Mouse (Mus musculus): ENCODE measurements at regions not wholly inside any gene's neighbourhood (a gene's known extent, or its start where the extent isn't known, plus 50 kb on each side); places are given as distances from the start of the nearest gene placed in this dataset.

DNA sequence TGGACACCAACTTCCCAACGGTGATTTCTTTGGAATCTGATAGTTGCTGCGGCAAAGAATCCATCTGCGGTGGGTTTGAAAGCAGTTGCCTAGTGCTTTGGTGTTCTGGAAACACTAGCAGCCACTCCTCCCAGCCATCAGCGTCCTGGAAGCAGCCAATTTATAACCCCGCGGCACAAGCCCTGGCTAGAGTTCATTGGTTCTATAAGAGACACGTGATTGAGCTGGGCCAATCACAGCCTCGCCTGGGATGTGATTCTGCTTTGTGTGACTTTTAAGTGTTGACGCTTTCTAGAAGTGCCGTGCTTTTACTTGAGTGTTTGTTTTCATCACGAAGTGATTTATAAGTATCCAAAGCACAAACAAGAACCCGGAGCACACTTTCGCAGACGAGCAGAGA lies 223.1 kb downstream of the Tshz3 start:
- Histone ChIP-seq H3K4me1 (ENCODE audit: control insufficient read depth, insufficient read depth, low read length) (no peaks in the 10 kb centered on the region), H3K27ac (ENCODE audit: insufficient read depth, low read length) (no peak overlapping the region), H3K4me3 (ENCODE audit: insufficient read depth, low read length) (no peak overlapping the region)
- TF ChIP-seq POLR2A (IDR thresholded peaks at IDR 0.05; ENCODE audit: low read depth, low read length) (no peak), CTCF (IDR thresholded peaks at IDR 0.05; ENCODE audit: borderline replicate concordance, insufficient read depth, low read length) (no peak)

DNA sequence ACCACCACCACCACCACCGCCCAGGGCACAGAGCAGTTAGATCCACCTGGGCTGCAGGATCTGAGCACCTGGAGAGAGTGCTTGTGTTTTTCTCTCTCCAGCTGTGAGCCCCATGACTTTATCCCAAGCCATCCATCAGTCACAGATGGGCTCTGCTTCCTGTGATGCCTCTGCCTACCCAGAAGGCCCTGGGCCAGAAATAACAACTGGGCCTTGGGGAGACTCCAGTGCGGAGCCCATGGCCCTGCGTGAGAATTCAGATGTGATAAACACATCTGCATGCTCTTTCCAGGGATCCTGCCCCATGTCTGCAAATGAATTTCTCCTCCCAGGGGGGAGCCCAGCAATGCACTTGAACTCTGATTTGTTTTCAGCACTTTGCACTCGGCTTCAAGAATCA lies 235.6 kb downstream of the Tshz3 start:
- TF ChIP-seq POLR2A (IDR thresholded peaks at IDR 0.05; ENCODE audit: low read depth, low read length) = no peak
- TF ChIP-seq CTCF (IDR thresholded peaks at IDR 0.05; ENCODE audit: borderline replicate concordance, insufficient read depth, low read length) = no peak
- H3K4me1 ChIP-seq (ENCODE audit: control insufficient read depth, insufficient read depth, low read length) = no peaks in the 10 kb centered on the region
- no peak overlapping the region for H3K27ac ChIP-seq (ENCODE audit: insufficient read depth, low read length)
- no peak overlapping the region for H3K4me3 ChIP-seq (ENCODE audit: insufficient read depth, low read length)

DNA sequence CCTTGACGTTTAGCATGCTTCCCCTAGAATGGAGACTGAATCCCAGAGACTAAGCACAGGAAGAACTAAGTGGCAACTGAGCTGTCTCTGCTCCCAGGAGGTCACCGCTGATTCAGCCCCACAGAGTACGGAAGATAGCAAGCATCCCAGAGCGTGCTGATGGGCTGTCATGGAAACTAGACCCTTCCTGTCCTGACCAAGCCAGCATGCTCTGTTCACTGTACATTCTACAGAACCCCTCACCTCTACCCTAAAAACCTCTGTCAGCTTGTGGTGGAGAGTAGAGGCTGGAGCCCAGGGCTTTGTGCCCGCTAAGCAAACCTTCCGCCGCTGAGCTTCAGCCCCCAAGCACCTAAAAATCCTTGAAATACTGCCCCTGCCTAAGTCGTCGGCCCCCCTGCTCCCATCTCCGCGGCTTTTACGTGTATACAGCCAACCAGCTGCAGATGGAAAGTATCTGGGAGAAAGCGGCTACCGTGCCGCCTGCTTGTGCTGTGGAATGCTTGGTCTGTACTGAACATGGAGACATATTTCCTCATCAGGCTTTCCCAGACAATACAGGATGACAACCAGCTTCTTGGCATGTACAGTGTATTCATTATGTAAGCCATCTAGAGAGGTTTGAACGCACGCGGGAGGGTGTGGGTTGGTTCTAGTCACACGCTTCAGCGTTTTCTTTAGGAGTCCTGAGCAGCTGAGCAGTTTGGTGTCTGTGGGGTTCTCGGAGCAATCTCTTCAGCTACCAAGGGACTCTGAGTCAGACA lies 237.1 kb downstream of the Tshz3 start:
- Histone ChIP-seq H3K4me1 (ENCODE audit: control insufficient read depth, insufficient read depth, low read length) (no peaks in the 10 kb centered on the region), H3K27ac (ENCODE audit: insufficient read depth, low read length) (no peak overlapping the region)
- no peak for TF ChIP-seq POLR2A (IDR thresholded peaks at IDR 0.05; ENCODE audit: low read depth, low read length)
- TF ChIP-seq CTCF (IDR thresholded peaks at IDR 0.05; ENCODE audit: borderline replicate concordance, insufficient read depth, low read length) = no peak

DNA sequence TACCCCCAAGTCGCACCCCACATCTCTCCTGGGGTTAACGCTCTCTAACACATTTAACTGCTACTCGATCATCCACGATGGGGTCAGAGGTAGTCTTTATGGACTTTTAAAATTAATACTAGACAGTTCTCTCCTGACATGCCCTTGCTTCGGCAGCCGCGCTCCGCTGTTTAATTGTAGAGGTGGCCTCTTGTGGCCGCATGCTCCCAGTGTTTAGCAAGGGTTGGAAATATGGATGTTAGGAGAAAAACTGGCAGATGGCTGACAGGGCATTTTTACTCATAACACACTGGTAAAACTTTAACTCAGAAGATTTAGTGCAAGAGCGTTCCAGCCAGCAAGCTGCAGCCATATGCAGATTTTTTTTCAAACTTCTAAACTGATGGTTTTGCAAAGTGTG lies 242.7 kb downstream of the Tshz3 start:
- TF ChIP-seq POLR2A (IDR thresholded peaks at IDR 0.05; ENCODE audit: low read depth, low read length) (no peak), CTCF (IDR thresholded peaks at IDR 0.05; ENCODE audit: borderline replicate concordance, insufficient read depth, low read length) (no peak)
- Histone ChIP-seq H3K4me3 (ENCODE audit: insufficient read depth, low read length) (no peak overlapping the region), H3K4me1 (ENCODE audit: control insufficient read depth, insufficient read depth, low read length) (no peaks in the 10 kb centered on the region), H3K27ac (ENCODE audit: insufficient read depth, low read length) (no peak overlapping the region)

More for the DNA sequence above, 237.1 kb downstream of the Tshz3 start:
- H3K4me3 ChIP-seq (ENCODE audit: insufficient read depth, low read length) = no peak overlapping the region

DNA sequence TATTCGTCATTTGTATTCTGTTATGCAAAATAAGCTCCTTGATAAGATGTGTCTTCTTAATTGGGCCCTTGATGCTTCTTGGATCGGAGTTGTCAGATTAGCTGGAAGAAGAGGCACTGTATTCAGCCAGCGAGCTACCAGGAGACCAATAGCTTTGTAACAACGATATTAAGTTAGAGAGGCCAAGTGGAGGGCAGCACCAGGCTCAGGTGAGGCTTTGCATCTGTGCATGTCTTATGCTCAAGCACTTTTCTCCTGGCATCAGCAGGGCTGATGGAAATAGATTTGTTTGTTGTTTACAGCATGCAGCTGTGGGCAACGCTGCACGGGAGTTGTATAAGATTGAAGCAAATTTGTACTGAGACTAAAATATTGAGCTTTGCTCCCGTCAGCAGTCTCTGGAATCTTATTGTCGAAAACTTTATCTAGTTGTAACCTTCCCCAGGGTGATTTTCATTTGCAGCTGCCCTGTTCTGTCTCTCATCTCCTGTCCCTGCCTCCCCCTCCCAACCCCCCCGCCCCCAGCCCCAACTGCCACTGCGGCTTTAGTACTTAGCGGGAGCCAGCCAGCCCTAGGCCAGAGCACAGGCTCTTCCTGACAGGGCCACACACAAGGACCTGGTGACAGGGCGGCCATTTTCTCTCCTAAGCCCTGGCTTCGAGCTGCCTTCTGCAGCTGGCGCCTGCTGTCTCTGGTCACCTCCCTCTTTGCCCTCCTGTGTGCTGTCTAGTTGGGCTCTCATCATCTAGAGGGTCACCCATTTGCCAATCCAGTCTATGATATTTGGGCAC lies 247.3 kb downstream of the Tshz3 start:
- no peaks in the 10 kb centered on the region for H3K4me1 ChIP-seq (ENCODE audit: control insufficient read depth, insufficient read depth, low read length)
- no peak overlapping the region for H3K27ac ChIP-seq (ENCODE audit: insufficient read depth, low read length)
- TF ChIP-seq CTCF (IDR thresholded peaks at IDR 0.05; ENCODE audit: borderline replicate concordance, insufficient read depth, low read length) (no peak), POLR2A (IDR thresholded peaks at IDR 0.05; ENCODE audit: low read depth, low read length) (no peak)
- H3K4me3 ChIP-seq (ENCODE audit: insufficient read depth, low read length) = no peak overlapping the region

DNA sequence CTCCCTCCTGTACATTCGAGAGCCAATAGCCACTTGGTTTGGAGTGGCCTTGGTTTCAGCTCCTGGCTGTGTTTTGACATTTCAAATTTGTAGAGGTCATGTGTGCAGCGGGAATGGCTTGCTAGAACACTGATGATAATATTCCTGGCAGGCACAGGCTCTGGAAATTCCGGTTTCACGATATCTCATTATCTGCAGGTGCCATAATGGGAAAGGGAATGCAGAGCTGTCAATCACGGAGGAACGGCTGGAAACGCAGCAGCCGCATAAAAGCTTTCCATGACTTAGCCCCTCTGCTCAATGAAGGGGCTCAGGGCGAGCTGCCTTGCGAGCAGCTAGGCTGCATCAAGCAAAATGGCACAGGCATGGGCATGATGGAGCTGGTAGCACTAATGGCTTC lies 251.6 kb downstream of the Tshz3 start:
- H3K4me3 ChIP-seq (ENCODE audit: insufficient read depth, low read length) = no peak overlapping the region
- TF ChIP-seq CTCF (IDR thresholded peaks at IDR 0.05; ENCODE audit: borderline replicate concordance, insufficient read depth, low read length) (no peak), POLR2A (IDR thresholded peaks at IDR 0.05; ENCODE audit: low read depth, low read length) (no peak)
- no peak overlapping the region for H3K27ac ChIP-seq (ENCODE audit: insufficient read depth, low read length)
- no peaks in the 10 kb centered on the region for H3K4me1 ChIP-seq (ENCODE audit: control insufficient read depth, insufficient read depth, low read length)

DNA sequence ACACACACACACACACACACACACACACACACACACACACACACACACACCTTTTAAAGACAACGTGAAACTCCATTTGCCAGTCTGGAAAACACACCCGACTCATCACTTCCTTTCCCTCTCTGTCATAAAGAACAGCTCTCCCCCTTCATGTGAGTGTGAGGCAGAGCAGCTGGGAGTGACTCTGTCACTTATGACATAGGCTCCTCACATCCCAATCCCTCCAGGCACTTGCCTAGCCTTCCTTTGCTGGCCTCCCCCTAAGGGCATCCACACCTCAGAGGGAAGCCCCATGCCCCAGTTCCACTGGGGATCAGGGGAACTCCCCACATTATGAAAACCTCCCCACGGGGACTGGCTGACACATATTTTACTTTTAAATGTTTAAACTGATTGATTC lies 257.5 kb downstream of the Tshz3 start:
- Histone ChIP-seq H3K4me3 (ENCODE audit: insufficient read depth, low read length) (no peak overlapping the region), H3K27ac (ENCODE audit: insufficient read depth, low read length) (no peak overlapping the region), H3K4me1 (ENCODE audit: control insufficient read depth, insufficient read depth, low read length) (no peaks in the 10 kb centered on the region)
- no peak for TF ChIP-seq POLR2A (IDR thresholded peaks at IDR 0.05; ENCODE audit: low read depth, low read length)
- TF ChIP-seq CTCF (IDR thresholded peaks at IDR 0.05; ENCODE audit: borderline replicate concordance, insufficient read depth, low read length) = no peak

DNA sequence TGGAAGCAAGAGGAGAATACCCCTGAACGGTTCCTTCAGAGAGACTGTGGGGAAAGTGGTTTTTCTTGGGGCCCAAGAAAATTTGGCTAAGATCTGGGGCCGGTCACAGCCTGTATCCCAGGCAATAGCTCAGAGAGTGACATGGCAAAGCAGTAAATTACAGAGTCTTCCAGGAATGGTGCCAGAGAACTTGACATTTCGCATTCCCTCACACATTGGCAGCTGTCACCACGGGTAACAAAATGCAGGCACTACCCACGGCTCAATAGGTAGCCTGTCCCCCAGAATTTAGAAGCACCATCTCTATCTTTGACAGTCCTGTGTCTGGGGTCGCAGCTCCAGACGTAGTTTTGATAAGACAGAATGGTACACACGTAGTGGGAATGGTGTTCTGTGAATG lies 260.3 kb downstream of the Tshz3 start:
- H3K4me1 ChIP-seq (ENCODE audit: control insufficient read depth, insufficient read depth, low read length) = no peaks in the 10 kb centered on the region
- TF ChIP-seq CTCF (IDR thresholded peaks at IDR 0.05; ENCODE audit: borderline replicate concordance, insufficient read depth, low read length) (no peak), POLR2A (IDR thresholded peaks at IDR 0.05; ENCODE audit: low read depth, low read length) (no peak)
- H3K27ac ChIP-seq (ENCODE audit: insufficient read depth, low read length) = no peak overlapping the region
- no peak overlapping the region for H3K4me3 ChIP-seq (ENCODE audit: insufficient read depth, low read length)

DNA sequence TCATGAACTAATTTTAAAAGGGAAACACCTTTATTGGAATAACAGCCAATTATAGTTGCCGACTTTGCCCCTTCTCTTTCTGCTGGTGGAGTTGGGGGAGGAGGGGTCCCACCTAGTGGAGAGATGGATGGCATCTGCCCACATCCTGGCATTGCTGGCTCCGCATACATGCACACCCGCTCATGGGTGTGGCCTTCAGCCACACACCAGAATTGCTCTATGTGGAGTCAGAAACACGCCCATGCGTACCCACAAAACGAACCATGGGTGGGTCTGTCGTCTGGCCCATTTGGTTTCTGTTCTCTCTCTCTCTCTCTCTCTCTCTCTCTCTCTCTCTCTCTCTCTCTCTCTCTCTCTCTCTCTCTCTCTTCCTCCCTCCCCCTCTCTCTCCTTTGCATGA lies 273.9 kb downstream of the Tshz3 start:
- no peak for TF ChIP-seq POLR2A (IDR thresholded peaks at IDR 0.05; ENCODE audit: low read depth, low read length)
- no peak for TF ChIP-seq CTCF (IDR thresholded peaks at IDR 0.05; ENCODE audit: borderline replicate concordance, insufficient read depth, low read length)
- H3K4me3 ChIP-seq (ENCODE audit: insufficient read depth, low read length) = no peak overlapping the region
- peaks cover 6% of the 10 kb centered on the region; the same call in 1 of the 2 replicates for H3K4me1 ChIP-seq (ENCODE audit: control insufficient read depth, insufficient read depth, low read length)
- no peak overlapping the region for H3K27ac ChIP-seq (ENCODE audit: insufficient read depth, low read length)

Data from embryonic fibroblast, embryonic 13.5 days (primary cell).